Mouse (Mus musculus) heart, embryonic 11.5 days (tissue): ENCODE data around the gene Dld. TPM values are rescaled to one million over a fixed set of nuclear protein-coding genes. Genes with fewer than 3 reads are reported as not detected.
A peak's percentile ranks its signal among the peaks of the same experiment; 100 is the strongest.

Experiments used
- ATAC-seq: fragments of 200-750 bp; cut with Nextera tagmentation; replicated peaks from 2 replicates; pipeline ENCODE4 v1.8.0; 2017; ENCODE audit warnings: moderate library complexity; ENCODE audit not compliant: insufficient number of reproducible peaks, low FRiP score, low TSS enrichment
- H3K27ac ChIP-seq: fragments of 300-500 bp; sonication (generic); 2 replicates; pipeline ENCODE4 v1.5.1; 2014; ENCODE audit warnings: mild to moderate bottlenecking, low read depth, low read length
- H3K27me3 ChIP-seq: fragments of 300-500 bp; sonication (generic); 2 replicates; pipeline ENCODE4 v1.6.1; 2014; ENCODE audit warnings: mild to moderate bottlenecking, low read length, mixed read lengths; ENCODE audit not compliant: control insufficient read depth, insufficient read depth
- H3K36me3 ChIP-seq: fragments of 300-500 bp; sonication (generic); 2 replicates; pipeline ENCODE4 v1.6.1; 2014; ENCODE audit warnings: mild to moderate bottlenecking, low read length, moderate library complexity, mixed read lengths; ENCODE audit not compliant: control insufficient read depth, insufficient read depth
- H3K4me1 ChIP-seq: fragments of 300-500 bp; sonication (generic); 2 replicates; pipeline ENCODE4 v1.6.1; 2014; ENCODE audit warnings: low read length; ENCODE audit not compliant: control insufficient read depth, insufficient read depth
- H3K4me2 ChIP-seq: fragments of 300-500 bp; sonication (generic); 2 replicates; pipeline ENCODE4 v1.6.1; 2014; ENCODE audit warnings: mild to moderate bottlenecking, moderate library complexity
- H3K4me3 ChIP-seq: fragments of 300-500 bp; sonication (generic); 2 replicates; pipeline ENCODE4 v1.5.1; 2014; ENCODE audit warnings: low read depth, low read length
- H3K9ac ChIP-seq: fragments of 300-500 bp; sonication (generic); 2 replicates; pipeline ENCODE4 v1.6.1; 2014; ENCODE audit warnings: mild to moderate bottlenecking, low read depth, low read length, moderate library complexity
- H3K9me3 ChIP-seq: fragments of 300-500 bp; sonication (generic); replicated peaks from 2 replicates; pipeline ENCODE4 v1.6.1; 2016; ENCODE audit warnings: low read length; ENCODE audit not compliant: control insufficient read depth
- WGBS: fragments of 180-500 bp; shearing (Covaris S2); extraction: QIAGEN DNeasy Blood & Tissue Kit; methylation state at CpG from one replicate; pipeline ENCODE4 v1.1.7; 2014; ENCODE audit not compliant: insufficient replicate concordance; 5-methylcytosine and 5-hydroxymethylcytosine counted together
- polyA plus RNA-seq: library from polyadenylated mRNA; unstranded; fragments of >200 nt; fragmentation: Nextera tagmentation; extraction: Ambion mirVana; gene quantifications from 2 replicates; pipeline ENCODE4 v1.2.1, GENCODE M21; 2014

The Dld gene
- polyA plus RNA-seq, 1 experiment from 2014 or later = 207 TPM

DNA sequence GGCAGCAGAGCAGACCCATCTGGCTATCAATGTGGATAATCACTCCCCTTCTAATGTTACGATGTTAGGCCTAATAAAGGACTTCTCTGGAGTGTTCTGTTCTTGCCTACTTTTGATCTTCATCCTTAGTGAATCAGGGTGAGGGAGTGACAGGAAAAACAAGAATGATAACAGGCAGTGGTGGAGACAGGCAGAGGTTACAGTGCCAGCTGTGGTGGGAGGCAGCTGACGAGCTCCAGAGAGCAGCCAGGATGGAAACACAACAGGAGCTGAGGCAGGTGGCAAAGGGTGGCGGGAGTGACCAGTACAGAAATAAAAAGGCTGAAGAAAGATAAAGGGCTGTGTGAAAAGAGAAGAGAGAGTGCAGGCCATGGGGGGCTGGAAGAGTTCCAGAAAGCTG is 15.2 kb upstream of the Dld start:
- ATAC-seq = peak; percentile 46; the same call in 1 of the 2 replicates
- Histone ChIP-seq H3K4me2 (no peak overlapping the region), H3K9me3 (no peaks in the 10 kb centered on the region)

DNA sequence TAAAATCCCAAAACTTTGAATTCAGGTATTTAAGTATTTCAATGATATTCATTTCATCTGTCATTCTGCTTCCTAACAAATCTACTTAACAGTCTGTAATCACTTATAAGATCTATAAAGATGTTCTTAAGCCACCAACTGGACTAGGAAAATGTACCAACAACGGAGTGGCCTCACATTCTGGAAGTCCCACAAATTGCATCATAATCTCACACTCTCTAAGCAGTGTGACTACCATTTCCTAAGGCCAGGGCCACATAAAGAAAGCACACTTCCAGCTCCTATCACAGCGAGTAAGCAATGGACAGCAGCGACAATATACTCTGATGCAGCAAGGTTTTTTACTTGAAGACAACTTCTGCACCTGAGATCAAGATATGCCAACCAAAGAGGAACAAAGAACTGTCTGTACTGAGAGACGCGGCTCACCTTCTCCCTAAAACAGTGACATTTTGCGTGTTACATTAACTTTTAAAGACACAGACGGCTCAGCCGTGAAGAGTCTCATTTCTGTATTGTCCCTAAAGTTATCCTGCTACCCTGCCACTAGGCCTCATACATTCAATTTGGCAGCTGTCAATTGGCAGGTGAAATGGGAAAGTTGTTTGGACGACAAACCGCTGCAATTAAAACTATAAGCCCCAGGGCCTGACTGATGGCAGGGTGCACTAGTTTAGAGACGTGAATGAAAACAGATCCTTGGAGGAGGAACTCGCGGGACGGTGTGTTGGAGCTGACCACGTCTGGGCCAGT is 886 bp downstream of the Dld start:
- peak overlapping the region; percentile 96 for H3K9ac ChIP-seq
- H3K27ac ChIP-seq = peak overlapping the region; percentile 83; the same call in 1 of the 2 replicates

More for the DNA sequence above, 15.2 kb upstream of the Dld start:
- Histone ChIP-seq H3K27me3 (no peaks in the 10 kb centered on the region), H3K36me3 (no peaks in the 10 kb centered on the region), H3K4me3 (no peak overlapping the region), H3K9ac (no peak overlapping the region), H3K27ac (peak overlapping the region; percentile 59), H3K4me1 (peaks cover 10% of the 10 kb centered on the region; the same call in 1 of the 2 replicates)
- WGBS = 34% methylated on average over 3 of the region's 3 CpGs

DNA sequence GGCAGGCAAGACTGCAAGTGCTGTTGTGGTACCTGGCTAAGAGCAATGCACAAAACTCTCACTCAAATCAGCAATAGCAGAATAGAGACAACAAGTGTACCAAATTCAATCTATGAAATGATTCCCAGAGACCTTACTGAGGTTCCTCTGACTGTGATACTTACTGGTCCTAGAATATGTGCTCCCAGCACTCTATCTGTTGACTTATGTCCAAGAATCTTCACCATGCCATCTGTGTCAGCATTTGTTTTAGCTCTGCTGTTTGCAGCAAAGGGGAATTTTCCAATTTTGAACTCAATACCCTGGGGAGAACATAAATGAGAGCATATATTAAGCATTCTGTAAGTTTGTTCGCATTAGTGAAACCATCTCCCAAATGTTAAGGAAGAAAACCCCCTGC is 18.0 kb downstream of the Dld start:
- H3K27ac ChIP-seq = no peak overlapping the region
- peaks cover 32% of the 10 kb centered on the region for H3K36me3 ChIP-seq
- H3K9me3 ChIP-seq = no peaks in the 10 kb centered on the region
- ATAC-seq = no peak
- H3K4me2 ChIP-seq = no peak overlapping the region
- H3K27me3 ChIP-seq = no peaks in the 10 kb centered on the region
- H3K4me1 ChIP-seq = no peaks in the 10 kb centered on the region
- no peak overlapping the region for H3K9ac ChIP-seq
- WGBS = 96% methylated on average over 1 of the region's 1 CpGs
- H3K4me3 ChIP-seq = no peak overlapping the region

More for the DNA sequence above, 886 bp downstream of the Dld start:
- Histone ChIP-seq H3K9me3 (no peaks in the 10 kb centered on the region), H3K27me3 (no peaks in the 10 kb centered on the region), H3K36me3 (peaks cover 4% of the 10 kb centered on the region), H3K4me3 (peak overlapping the region; percentile 95), H3K4me1 (peaks cover 4% of the 10 kb centered on the region), H3K4me2 (peak overlapping the region; percentile 74)
- WGBS = 27% methylated on average over 15 of the region's 15 CpGs
- no peak; the same call in 1 of the 2 replicates for ATAC-seq

DNA sequence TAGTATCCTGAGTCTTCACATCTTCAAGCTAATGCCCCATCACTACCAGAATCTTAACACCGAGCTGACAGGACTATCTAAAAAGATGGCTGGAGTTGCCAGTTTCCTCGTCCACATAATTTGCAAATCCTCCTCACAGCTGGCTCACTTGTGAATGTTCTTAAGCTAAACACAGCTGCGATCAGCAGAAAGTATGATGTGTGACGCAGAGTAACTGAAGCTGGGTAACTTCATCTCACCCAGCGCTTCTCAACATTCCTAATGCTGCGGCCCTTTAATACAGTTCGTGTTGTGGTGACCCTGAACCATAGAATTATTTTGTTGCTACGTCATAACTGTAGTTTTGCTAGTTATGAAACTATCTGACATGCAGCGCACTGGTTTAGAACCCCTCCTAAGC is 24.1 kb downstream of the Dld start:
- Histone ChIP-seq H3K4me3 (no peak overlapping the region), H3K36me3 (peaks cover 39% of the 10 kb centered on the region), H3K4me2 (no peak overlapping the region), H3K4me1 (no peaks in the 10 kb centered on the region), H3K9ac (no peak overlapping the region), H3K27ac (no peak overlapping the region), H3K27me3 (no peaks in the 10 kb centered on the region), H3K9me3 (no peaks in the 10 kb centered on the region)
- no peak for ATAC-seq
- 88% methylated on average over 9 of the region's 9 CpGs for WGBS

DNA sequence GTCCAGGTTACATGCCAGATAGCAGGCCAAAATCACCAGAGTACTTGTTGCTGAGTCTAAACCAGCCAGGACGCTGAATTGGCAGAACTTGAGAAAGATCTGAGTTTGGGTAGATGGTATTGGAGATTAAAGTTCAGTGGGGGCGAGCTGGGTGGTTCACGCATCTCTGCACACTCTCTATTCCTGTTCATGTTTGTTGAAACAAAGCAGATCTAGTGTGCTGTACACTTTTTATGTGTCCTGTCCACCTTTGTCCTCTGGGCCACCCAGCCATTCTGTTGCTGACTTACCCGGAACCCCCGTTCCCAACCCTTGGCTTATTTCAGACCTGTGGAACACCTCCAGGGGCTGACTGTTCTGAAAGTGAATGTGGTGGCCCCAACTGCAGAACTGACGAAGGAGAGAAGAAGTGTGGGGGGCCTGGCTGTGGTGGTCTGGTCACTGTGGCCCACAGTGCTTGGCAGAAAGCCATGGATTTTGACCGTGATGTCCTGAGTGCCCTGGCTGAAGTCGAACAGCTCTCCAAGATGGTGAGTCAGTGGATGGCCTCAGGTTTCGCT is 28.0 kb downstream of the Dld start:
- peaks cover 42% of the 10 kb centered on the region for H3K36me3 ChIP-seq
- H3K4me2 ChIP-seq = no peak overlapping the region
- no peak overlapping the region for H3K4me3 ChIP-seq
- H3K4me1 ChIP-seq = no peaks in the 10 kb centered on the region
- WGBS = 82% methylated on average over 9 of the region's 9 CpGs
- no peaks in the 10 kb centered on the region for H3K9me3 ChIP-seq
- no peak overlapping the region for H3K27ac ChIP-seq
- no peak overlapping the region for H3K9ac ChIP-seq
- no peaks in the 10 kb centered on the region for H3K27me3 ChIP-seq
- no peak for ATAC-seq

DNA sequence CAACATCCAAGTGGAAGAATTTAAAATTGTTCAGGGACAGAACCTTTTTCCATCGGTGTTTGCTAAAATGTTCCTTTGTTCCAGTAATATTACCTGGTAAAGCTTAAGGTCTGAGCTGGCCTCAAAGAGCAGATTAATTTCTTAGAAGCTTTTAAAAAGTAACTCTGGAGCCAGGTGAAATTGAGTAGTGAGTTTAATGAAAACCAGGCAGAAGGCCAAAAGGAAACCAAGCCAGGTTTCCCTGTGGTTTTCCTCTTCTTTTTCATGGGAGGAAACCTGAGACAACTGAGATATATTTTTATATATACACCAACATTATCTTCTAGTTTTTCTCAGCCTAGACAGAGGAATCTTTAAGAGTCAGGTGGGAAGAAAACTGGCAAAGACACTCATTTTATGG is 29.7 kb downstream of the Dld start:
- no peak overlapping the region for H3K4me3 ChIP-seq
- WGBS = 87% methylated on average over 1 of the region's 1 CpGs
- ATAC-seq = no peak
- no peak overlapping the region for H3K4me2 ChIP-seq
- no peak overlapping the region for H3K9ac ChIP-seq
- no peaks in the 10 kb centered on the region for H3K9me3 ChIP-seq
- H3K27me3 ChIP-seq = no peaks in the 10 kb centered on the region
- H3K36me3 ChIP-seq = peaks cover 39% of the 10 kb centered on the region
- no peak overlapping the region for H3K27ac ChIP-seq
- H3K4me1 ChIP-seq = no peaks in the 10 kb centered on the region

DNA sequence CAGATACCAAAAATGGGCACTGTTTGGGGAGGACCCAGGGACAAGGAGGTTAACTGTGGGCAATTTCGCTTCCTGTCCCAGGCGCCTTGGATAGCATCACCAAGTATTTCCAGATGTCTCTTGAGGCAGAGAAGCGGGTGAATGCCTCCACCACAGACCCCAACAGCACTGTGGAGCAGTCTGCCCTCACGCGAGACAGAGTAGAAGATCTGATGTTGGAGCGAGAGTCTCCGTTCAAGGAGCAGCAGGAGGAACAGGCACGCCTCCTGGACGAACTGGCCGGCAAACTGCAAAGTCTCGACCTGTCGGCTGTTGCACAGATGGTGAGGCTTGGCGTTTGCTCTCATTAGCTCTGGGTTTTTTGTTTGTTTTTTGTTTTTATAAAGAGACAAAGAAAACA is 30.4 kb downstream of the Dld start:
- H3K4me3 ChIP-seq = no peak overlapping the region
- H3K27me3 ChIP-seq = no peaks in the 10 kb centered on the region
- no peaks in the 10 kb centered on the region for H3K9me3 ChIP-seq
- 66% methylated on average over 13 of the region's 13 CpGs for WGBS
- peaks cover 38% of the 10 kb centered on the region for H3K36me3 ChIP-seq
- no peak overlapping the region for H3K27ac ChIP-seq
- no peak overlapping the region for H3K9ac ChIP-seq
- no peaks in the 10 kb centered on the region for H3K4me1 ChIP-seq
- H3K4me2 ChIP-seq = no peak overlapping the region
- ATAC-seq = no peak

DNA sequence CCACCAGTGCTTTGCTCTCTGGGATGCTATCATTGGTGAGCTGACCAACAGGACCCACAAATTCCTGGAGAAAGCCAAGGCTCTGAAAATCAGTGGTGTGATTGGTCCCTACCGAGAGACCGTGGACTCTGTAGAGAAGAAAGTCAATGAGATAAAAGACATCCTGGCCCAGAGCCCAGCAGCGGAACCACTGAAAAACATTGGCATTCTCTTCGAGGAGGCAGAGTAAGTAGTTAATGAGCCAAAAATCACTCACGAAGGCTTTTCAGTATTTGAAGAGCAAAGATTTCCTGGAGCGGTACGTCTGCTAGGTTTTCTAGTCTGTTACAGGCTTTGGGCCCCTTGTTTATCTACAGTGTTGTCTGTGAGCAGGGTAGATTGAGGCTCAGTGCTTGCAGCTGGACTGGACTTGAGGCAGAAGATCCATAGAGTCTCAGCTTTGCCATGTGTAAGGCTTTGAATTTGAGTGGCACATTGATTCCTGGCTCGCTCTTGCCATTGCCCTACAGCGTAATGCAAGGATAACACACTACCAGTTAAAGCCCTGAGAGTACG is 32.8 kb downstream of the Dld start:
- H3K9me3 ChIP-seq = no peaks in the 10 kb centered on the region
- H3K27me3 ChIP-seq = no peaks in the 10 kb centered on the region
- no peaks in the 10 kb centered on the region for H3K4me1 ChIP-seq
- ATAC-seq = no peak
- H3K4me2 ChIP-seq = no peak overlapping the region
- H3K9ac ChIP-seq = no peak overlapping the region
- H3K36me3 ChIP-seq = peaks cover 44% of the 10 kb centered on the region
- 84% methylated on average over 10 of the region's 10 CpGs for WGBS
- no peak overlapping the region for H3K27ac ChIP-seq
- no peak overlapping the region for H3K4me3 ChIP-seq
